Mouse (Mus musculus) liver, postnatal 0 days (tissue): Measurements from ENCODE around the gene Pou6f1.

Source experiments
- CTCF ChIP-seq: sonication (generic); IDR thresholded peaks from 2 replicates; pipeline ENCODE4 v1.5.1; 2016; ENCODE audit warnings: antibody characterized with exemption, low read depth
- EP300 ChIP-seq: IDR thresholded peaks from 2 replicates; pipeline ENCODE4 v1.6.1; 2016; ENCODE audit warnings: antibody characterized with exemption, low read depth, mild to moderate bottlenecking

DNA sequence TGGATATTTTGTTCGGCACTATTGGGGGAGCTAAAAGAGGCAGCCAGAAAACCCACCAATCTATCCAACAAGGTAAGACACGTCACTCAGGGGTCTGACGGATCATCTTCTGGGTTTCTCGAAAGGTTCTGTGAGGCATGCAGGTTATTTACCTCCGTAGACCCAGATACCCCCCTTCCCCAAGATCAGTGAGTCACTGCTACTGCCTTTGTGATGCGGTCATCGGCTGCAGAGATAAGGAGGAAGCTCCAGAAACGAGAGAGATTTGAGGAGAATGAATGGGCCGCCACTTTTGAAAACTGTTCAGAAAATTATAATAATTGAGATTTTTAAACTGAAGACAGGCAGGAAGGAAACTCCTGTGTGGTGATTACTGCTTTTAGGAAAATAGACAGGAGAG lies 43.4 kb downstream of the Pou6f1 start:
- TF ChIP-seq CTCF (no peak), EP300 (no peak)
